Mouse (Mus musculus) kidney, adult 2 months (tissue): ENCODE results near the gene Hebp1.

Experiments
- CTCF ChIP-seq: fragments of 200-500 bp; conservative IDR thresholded peaks from 2 replicates; pipeline ENCODE4 v1.5.1; 2011; ENCODE audit warnings: low read depth, mild to moderate bottlenecking, control low read depth, low read length, moderate library complexity, mixed read lengths; ENCODE audit not compliant: insufficient read depth, insufficient read length
- POLR2A ChIP-seq: fragments of 200-500 bp; IDR thresholded peaks from one replicate; pipeline ENCODE4 v1.6.1; 2011; ENCODE audit warnings: low read depth, low read length, control low read depth

DNA sequence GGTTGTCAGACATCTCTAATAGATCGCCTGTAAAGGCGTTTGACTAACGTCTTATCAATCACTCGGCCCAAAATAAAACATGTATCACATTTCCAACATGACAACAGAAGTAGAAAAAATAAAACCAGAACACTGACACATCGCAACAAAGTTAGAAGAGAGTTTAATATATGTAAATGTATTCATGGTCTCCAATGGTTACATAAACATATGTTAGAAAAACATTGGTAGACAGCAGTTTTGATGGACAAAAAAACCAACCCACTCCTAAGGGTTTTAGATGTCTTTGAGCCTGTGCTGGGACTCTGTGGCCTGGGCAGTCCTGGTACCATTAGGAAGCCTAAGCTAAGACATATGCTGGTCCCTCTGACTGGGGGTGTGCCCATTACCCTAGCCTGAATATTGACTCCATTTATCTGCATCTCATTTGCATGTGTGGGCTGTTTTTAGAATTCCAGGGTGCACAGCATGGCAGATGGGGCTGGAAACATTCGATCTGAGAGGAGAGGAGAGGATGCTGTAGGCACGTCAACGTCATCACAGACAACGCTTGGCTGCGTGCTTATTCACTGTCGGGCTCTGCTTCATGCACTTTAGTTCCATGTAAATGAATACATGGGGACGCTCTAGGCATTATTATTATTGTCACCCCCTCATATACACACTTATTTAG is 104.9 kb downstream of the Hebp1 start:
- TF ChIP-seq CTCF (no peak), POLR2A (no peak)
